Mouse (Mus musculus): Measurements from ENCODE around the gene Csf2rb.

Csf2rb gene

DNA sequence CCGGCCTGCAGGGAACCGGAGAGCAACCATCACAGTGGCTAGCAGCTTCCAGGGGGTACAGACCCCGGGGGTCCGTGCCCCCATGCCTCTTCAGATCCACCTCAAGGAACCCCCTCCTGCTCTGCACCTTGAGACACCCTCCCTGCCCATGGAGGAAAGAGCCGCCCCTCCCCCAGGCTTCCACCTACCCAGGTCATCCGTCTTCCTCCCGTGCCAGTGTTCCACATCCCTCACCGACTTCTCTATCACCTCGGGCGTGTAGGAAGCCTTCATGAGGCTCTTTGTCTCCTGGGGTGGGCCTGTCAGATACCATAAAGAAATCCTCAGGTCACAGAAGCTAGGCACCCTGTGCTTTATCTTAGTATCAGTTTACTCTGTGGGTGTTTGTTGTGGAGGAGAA lies 53.0 kb downstream of the Csf2rb start:
- DNase-seq (ENCODE audit: low spot score), result no peak

DNA sequence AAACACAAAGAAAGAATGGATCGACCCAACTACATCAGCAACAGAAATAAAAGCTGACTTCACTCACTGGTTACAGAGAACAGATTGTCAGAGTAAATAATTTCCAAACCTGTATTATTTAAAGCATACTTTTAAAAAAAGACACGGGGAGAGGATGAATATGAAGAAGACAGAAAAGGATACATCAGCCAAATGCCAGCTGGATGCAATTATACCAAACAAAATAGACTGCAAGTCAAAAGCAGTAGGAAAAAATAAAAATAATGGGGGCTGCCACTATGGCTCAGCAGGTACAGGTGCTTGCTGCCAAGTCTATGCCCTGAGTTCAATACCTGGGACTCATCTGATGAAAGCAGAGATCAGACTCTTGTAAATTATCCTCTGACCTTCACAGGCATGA lies 54.7 kb downstream of the Csf2rb start:
- no peak for DNase-seq (ENCODE audit: low spot score)

DNA sequence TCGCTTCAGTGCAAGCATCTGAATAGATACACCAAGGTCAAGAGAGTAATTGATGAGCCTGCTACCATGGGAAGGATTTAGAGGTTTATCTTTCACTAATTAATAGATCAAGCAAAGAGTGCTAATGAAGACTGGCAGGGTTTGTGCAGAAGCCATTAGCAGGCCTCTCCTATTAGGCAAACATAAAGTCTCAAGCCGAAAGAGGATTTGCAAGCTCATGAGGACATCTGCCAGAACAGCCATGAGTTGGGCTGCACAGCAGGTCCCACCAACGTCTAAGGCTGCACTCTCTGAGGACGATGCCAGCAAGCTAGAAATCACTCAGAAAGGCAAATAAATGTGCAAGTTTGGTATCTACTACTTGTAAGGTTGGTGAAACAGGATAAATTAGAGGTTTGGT lies 55.2 kb downstream of the Csf2rb start:
- no peak for DNase-seq (ENCODE audit: low spot score)

DNA sequence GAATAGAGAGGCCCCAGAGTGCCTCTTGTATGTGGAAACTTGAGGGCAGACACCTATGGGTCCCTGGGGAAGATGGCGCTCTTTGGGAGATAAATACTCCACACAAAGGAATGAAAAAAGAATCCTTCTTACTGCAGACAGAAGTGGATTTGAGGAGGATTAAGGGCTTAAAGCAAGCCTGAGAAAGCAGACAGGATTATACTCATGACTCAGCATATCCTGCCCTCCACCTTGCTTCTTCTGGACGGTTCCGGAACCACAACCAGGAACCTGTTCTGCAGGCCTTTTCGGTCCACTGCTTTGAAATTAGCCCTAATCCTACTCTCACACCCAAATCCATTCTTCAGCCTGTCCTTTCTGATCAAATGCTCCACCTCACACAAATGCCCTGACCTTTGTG lies 56.6 kb downstream of the Csf2rb start:
- DNase-seq (ENCODE audit: low spot score), result no peak

DNA sequence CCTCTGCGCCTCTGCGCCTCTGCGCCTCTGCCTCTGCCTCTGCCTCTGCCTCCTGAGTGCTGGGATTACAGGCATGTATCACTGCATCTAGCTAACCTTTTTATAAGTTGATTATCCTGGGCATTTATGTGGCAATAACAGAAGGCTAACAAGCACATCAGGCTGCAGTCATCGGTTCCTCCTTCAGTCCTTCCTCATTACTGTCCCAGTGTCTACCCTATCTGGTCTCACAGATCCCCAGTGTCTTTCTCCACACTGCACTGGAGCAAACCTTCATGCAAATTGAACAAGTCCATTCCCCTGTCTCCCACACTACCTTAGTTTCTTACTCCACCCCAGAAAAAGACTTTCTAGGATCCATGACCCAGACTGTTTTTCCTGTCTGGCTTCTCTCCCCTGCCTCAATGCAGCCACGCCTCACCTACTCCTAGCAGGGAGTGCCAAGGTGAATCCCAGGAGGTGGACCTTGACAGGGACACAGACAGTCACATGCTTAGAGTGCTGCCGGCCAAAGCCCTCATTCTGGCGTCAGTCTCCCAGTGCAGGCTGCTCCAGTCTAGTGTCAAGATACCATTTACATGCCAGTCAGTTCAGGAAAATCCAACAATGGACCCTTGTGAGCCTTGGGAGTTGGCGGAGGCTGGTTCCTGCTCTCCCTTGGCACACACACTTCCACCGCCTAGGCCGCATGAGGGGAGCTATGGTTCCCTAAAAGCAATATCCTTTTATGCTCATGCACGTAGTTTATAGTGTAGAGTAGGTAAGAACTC lies 58.1 kb downstream of the Csf2rb start:
- no peak for DNase-seq (ENCODE audit: low spot score)

DNA sequence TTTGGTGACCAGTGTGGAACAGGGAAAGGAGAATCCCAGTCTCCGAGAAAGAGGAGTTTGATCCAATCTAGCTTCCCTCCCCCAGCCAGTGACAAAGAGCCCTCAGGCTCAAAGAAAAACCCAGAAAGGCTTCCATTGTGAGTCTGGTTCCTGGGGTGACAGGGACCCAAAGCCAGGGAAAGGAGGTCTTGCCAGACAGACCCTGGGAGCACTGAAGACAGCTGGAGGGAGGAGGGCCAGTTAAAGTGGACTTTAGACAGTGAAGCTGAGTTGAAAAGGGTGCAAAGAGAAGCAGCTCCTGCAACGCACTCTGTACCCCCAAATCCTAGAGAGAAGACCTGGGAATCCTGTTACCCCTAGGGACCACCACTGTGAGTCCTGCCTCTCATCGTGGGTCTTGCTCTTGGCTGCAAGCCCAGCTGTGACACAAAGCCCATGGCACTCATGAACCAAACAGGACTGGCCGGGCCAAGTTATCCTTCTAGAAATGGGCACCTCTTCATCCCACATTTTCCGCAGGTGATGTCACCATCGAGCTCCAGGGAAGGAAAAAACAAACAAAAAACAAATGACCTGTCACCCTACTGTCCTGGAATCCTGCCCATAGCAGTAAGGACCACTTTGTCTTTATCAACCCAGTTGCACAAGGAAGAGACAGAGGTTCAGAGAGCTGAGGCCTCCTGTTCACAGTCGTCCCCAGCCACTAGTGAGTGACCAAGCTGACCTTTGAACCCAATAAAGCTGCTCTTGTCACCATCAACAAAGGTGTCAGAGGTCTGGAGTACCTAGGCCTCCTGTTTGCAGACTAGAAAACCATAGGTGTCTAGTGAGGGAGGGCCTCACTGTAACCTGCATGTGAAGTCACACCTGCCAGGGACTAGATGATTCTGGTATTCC lies 58.9 kb downstream of the Csf2rb start:
- DNase-seq (ENCODE audit: low spot score), result no peak

DNA sequence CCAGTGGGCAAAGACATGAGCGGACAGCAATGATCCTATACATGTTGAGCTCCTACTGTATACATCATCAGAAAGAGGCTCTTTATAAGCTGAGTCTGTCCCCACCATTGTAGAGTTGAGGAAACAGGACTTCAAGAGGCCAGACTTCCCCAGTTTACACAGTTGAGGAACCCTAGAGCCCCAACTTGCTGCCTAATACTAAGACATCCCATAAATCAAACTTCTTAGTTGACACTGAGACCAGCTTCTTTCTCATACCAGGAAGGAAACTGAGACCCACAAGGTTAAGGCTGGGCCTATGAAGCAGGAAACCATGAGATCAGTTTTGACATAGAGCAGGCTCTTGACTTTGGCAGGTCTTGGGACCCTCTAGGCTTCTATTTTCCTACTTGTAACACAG lies 60.0 kb downstream of the Csf2rb start:
- no peak for DNase-seq (ENCODE audit: low spot score)

DNA sequence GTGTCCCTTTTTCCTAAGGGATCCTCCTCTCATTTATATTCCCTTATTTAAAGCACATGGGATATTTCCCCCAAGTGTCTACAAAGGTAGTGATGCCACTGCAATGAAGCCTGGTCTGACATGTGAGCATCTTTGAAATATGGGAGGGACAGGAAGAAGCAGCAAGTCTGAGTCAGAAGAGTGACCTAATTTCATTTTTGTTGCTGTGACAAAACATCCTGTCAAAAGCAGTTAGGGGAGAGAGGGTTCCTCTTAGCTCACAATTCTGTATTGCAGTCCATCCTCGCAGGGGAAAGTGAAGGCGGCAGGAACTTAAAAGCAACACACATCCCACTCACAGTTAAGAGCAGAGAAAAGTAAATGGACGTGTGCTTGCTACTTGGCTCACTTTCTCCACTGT lies 65.3 kb downstream of the Csf2rb start:
- DNase-seq (ENCODE audit: low spot score), result no peak

DNA sequence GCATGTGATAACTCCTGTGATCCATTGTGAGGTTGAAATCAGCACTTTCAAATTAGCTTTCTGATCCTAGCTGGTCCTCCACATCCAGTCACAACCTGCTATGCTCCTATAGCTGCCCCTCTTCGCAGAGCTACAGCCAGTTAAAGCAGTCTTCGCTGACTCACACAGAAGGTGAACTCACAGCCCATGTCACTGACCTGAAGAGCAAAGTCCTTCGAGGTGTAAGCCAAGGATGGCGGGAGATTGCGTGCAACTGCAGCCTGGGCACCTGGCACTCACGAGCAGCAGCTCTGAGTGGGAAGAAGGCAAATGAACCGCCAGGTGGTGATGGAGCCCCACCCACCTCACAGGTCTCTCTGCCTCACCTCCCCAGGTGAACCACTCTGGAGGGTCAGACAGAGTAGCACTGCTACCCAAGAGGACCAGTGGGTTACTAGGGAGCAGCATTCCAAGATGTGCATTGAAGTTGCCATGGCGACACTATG lies 70.0 kb downstream of the Csf2rb start, which contains the start of gene Tex33:
Gene Tex33, minus strand, starts transcription at position 435 of the 485 bp plus-strand sequence.
- no peak for DNase-seq (ENCODE audit: low spot score)

DNA sequence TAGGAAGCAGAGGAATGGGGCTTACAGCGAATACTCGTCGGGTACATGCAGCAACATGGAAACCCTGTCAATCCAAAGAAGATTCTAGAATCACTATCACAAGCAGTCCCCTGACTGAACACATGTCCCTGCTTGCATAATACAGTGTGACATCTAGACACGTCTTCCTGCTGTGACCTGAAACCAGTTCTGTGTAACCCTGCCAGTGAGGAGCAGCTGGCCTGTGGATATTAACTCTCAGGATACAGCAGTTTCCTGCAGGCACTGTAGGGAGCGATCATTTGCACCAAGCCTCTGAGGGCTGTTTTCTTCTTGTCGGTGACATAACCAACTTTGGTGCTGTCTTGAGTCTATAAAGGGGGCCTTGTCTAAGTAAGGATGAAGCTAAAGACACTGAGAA lies 75.8 kb downstream of the Csf2rb start:
- DNase-seq (ENCODE audit: low spot score), result no peak

DNA sequence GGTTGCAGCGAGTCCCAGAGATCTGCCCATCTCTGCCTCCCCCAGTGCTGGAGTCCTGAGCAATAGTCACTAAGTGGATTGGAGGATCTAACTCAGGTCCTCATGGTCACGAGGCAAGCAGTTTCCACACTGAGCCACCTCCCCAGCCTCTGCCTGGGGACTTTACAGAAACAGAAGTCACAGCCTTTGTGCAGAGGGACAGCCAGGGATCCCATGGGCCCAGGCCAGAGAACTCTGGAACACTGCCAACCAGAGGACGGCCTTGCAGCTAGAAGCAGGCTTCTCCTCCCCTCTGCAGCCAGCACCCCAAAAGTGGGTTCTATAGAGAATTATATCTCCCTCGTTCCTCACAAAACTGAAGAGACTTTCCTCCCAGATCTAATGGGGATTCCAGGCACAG lies 76.4 kb downstream of the Csf2rb start:
- DNase-seq (ENCODE audit: low spot score), result peak; percentile 78

DNA sequence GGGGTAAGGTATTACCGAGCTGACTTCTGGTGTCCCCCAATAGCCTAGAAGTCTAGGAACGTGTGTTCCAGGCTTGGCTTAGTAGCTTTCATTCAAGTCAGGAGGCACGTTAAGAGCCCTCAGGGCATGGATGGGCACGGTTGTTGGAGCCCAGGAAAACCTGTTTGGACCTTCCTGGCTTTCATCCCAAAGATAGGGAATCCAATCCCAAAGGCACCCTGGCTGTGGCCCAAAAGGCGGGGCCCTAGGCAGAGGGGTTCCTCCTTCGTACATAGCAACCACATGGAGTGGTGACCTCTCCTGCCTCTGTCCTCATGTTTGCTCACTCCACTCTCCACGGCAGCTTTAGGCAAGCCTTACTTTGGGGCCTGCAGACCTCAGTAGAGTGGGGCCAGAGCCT lies 76.9 kb downstream of the Csf2rb start:
- DNase-seq (ENCODE audit: low spot score), result no peak

DNA sequence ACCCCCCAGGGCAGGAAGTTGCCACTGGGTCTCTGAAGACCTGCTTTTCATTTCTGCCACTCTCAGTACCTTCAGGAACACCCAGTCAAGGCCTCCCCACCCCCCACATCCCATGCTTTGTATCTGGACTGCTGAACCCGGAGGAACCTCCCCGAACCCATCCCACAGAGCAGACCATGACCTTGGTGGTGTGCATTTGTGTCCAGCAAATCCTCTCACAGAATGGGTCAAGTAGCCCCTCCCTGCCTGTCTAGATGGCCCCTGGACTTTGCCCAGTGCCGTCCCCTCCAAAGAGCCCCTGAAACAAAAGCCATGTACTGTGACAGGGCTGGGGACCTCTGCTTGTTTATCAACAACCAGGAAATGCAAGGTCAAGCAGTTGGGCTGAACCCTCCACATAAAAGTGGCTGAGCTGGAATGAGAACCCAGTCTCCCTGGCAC lies 77.8 kb downstream of the Csf2rb start:
- DNase-seq (ENCODE audit: low spot score), result no peak
